Mouse (Mus musculus): ENCODE results near the gene Gcn1l1. TPM values are rescaled to one million over a fixed set of nuclear protein-coding genes. Genes with fewer than 3 reads are reported as not detected.

Gene Gcn1l1
- polyA plus RNA-seq, 1 experiment from 2014 or later, result 9.3 TPM

DNA sequence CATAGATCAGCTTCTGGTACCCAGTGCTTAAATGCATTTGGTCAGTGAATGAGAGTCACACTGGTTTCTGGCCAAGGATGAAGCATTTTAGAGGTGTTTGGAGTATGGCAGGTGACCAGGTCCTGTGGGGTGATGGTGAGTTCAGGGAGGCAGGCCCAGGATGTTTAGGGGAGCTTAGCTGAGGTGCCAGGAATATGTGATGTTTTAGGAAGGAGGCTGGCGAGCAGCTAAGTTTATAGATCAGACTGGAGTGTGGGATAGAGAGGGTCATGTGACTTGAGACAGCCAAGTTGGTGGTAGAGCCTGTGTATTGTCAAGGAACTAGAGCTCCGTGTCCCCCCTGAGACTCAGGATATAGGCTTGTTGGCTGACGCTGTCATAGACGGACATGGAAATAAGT is 68.0 kb downstream of the Gcn1l1 start:
- H3K9ac ChIP-seq (ENCODE audit: low read depth, low read length), result no peak overlapping the region
- no peak for TF ChIP-seq CTCF (IDR thresholded peaks at IDR 0.05; ENCODE audit: low read depth)
- no peaks in the 10 kb centered on the region for H3K9me3 ChIP-seq (ENCODE audit: control insufficient read depth)
- H3K36me3 ChIP-seq (ENCODE audit: control insufficient read depth, insufficient read depth), result peaks cover under 1% of the 10 kb centered on the region
- no peak overlapping the region for H3K27ac ChIP-seq (ENCODE audit: low read depth, low read length)
- H3K4me1 ChIP-seq (replicated peaks; ENCODE audit: control insufficient read depth, insufficient read depth, low read length), result no peaks in the 10 kb centered on the region
- WGBS, result 55% methylated on average over 4 of the region's 4 CpGs
- peak overlapping the region; percentile 81 for H3K4me3 ChIP-seq (ENCODE audit: low read depth, low read length)
- ATAC-seq, result no peak
- H3K27me3 ChIP-seq (replicated peaks; ENCODE audit: control insufficient read depth, insufficient read depth, low read length), result no peaks in the 10 kb centered on the region
- H3K4me2 ChIP-seq (replicated peaks; ENCODE audit: low read depth), result peak overlapping the region; percentile 71

DNA sequence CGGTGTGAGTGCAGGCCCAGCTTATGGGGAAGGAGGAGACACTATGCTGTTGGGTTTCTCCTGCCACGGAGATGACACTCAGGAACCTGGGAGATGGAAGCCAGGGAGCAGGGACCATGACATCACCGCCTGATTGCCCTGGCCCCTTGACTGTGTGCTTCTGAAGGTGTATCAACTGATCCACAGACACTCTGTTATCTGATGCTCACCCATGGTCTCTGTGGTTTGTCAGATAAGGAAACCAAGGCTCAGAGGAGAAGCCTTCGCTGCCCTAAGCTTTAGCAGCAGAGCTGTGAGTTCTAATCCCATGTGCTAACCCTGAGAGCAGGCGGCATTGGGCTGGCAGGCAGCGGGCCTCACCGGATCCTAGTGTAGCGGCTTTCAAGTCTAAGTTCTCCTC is 69.0 kb downstream of the Gcn1l1 start:
- no peak overlapping the region for H3K4me3 ChIP-seq (ENCODE audit: low read depth, low read length)
- H3K4me1 ChIP-seq (replicated peaks; ENCODE audit: control insufficient read depth, insufficient read depth, low read length), result no peaks in the 10 kb centered on the region
- H3K36me3 ChIP-seq (ENCODE audit: control insufficient read depth, insufficient read depth), result peaks cover 11% of the 10 kb centered on the region
- no peak for ATAC-seq
- no peak for TF ChIP-seq CTCF (IDR thresholded peaks at IDR 0.05; ENCODE audit: low read depth)
- 81% methylated on average over 8 of the region's 8 CpGs for WGBS
- H3K9me3 ChIP-seq (ENCODE audit: control insufficient read depth), result no peaks in the 10 kb centered on the region
- no peak overlapping the region for H3K9ac ChIP-seq (ENCODE audit: low read depth, low read length)
- H3K27ac ChIP-seq (ENCODE audit: low read depth, low read length), result no peak overlapping the region
- no peak overlapping the region for H3K4me2 ChIP-seq (replicated peaks; ENCODE audit: low read depth)
- H3K27me3 ChIP-seq (replicated peaks; ENCODE audit: control insufficient read depth, insufficient read depth, low read length), result no peaks in the 10 kb centered on the region

DNA sequence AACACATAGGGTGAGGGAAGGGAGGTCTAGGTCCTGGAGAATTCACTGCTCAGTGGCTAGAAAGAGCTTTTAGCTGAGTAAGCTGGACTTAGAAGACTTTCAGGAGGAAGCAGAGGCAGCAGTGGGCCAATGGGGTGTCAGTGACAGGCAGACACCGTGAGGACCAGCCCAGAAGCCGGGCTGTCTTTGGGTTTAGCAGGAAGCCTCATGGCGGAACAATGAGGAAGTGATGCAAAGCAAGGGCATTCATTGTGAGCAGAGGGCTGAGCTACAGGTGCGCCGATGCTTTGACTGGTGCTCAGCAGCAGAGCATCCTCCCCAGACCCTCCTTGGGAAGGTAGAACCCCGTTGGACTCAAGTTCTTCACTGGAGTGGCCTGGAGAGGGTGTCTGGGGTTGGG is 70.5 kb downstream of the Gcn1l1 start:
- ATAC-seq, result no peak
- no peaks in the 10 kb centered on the region for H3K9me3 ChIP-seq (ENCODE audit: control insufficient read depth)
- H3K4me1 ChIP-seq (replicated peaks; ENCODE audit: control insufficient read depth, insufficient read depth, low read length), result no peaks in the 10 kb centered on the region
- no peak overlapping the region for H3K4me2 ChIP-seq (replicated peaks; ENCODE audit: low read depth)
- H3K4me3 ChIP-seq (ENCODE audit: low read depth, low read length), result no peak overlapping the region
- no peaks in the 10 kb centered on the region for H3K27me3 ChIP-seq (replicated peaks; ENCODE audit: control insufficient read depth, insufficient read depth, low read length)
- H3K36me3 ChIP-seq (ENCODE audit: control insufficient read depth, insufficient read depth), result peaks cover 26% of the 10 kb centered on the region
- WGBS, result 64% methylated on average over 6 of the region's 6 CpGs
- TF ChIP-seq CTCF (IDR thresholded peaks at IDR 0.05; ENCODE audit: low read depth), result no peak
- no peak overlapping the region for H3K9ac ChIP-seq (ENCODE audit: low read depth, low read length)
- H3K27ac ChIP-seq (ENCODE audit: low read depth, low read length), result no peak overlapping the region; the same call in 1 of the 2 replicates

DNA sequence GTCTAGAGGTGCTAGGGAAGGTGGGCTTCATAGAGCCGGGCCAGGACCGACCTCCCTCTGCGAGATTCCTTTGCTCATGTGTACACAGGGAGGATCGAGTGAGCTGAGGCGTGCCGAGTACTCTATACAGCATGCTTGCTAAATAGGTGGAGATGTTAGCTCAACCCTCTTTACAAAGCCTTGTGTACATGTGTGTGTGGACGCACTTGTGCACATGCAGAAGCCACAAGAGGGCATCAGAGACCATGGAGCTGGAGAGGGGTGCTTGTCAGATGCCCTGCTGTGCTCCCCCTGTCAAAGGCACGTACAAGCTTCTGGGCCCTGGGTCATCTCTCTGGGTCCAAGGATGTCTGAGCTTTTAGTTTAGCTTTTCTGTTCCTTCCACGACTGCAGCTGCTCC is 79.1 kb downstream of the Gcn1l1 start:
- no peak overlapping the region for H3K4me2 ChIP-seq (replicated peaks; ENCODE audit: low read depth)
- H3K4me1 ChIP-seq (replicated peaks; ENCODE audit: control insufficient read depth, insufficient read depth, low read length), result no peaks in the 10 kb centered on the region
- H3K36me3 ChIP-seq (ENCODE audit: control insufficient read depth, insufficient read depth), result peaks cover 72% of the 10 kb centered on the region
- no peak for ATAC-seq
- H3K9ac ChIP-seq (ENCODE audit: low read depth, low read length), result no peak overlapping the region
- H3K4me3 ChIP-seq (ENCODE audit: low read depth, low read length), result no peak overlapping the region
- 0 out of 2 replicates have a peak overlapping the region, but pooled peaks have one; percentile 15 for H3K27ac ChIP-seq (ENCODE audit: low read depth, low read length)
- H3K9me3 ChIP-seq (ENCODE audit: control insufficient read depth), result no peaks in the 10 kb centered on the region
- no peaks in the 10 kb centered on the region for H3K27me3 ChIP-seq (replicated peaks; ENCODE audit: control insufficient read depth, insufficient read depth, low read length)
- WGBS, result 69% methylated on average over 9 of the region's 9 CpGs
- TF ChIP-seq CTCF (IDR thresholded peaks at IDR 0.05; ENCODE audit: low read depth), result peak; percentile 57

DNA sequence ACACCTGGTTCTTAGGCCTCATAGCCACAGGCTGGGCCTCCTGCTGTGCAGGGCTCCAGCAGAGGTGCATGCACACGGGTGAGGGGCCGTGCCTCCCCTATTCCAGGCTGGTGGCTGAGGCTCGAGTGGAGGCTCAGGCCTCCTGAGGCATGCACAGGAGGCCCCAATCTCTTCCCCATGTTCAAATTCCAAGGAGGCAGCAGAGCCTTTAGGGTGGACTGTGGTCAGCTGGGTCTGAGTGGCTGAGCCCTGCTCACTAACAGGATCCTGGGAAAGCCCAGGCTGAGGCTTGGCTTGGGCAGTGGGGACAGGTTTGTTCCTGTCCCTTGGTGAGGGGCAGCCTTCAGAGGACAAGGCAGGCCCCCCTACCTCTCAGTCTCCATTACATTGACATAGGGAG is 83.8 kb downstream of the Gcn1l1 start:
- TF ChIP-seq CTCF (IDR thresholded peaks at IDR 0.05; ENCODE audit: low read depth), result no peak
- Histone ChIP-seq H3K9me3 (ENCODE audit: control insufficient read depth) (no peaks in the 10 kb centered on the region), H3K27me3 (replicated peaks; ENCODE audit: control insufficient read depth, insufficient read depth, low read length) (no peaks in the 10 kb centered on the region), H3K4me1 (replicated peaks; ENCODE audit: control insufficient read depth, insufficient read depth, low read length) (no peaks in the 10 kb centered on the region), H3K9ac (ENCODE audit: low read depth, low read length) (no peak overlapping the region), H3K4me2 (replicated peaks; ENCODE audit: low read depth) (no peak overlapping the region), H3K36me3 (ENCODE audit: control insufficient read depth, insufficient read depth) (peaks cover 39% of the 10 kb centered on the region), H3K4me3 (ENCODE audit: low read depth, low read length) (no peak overlapping the region), H3K27ac (ENCODE audit: low read depth, low read length) (no peak overlapping the region)
- WGBS, result 75% methylated on average over 3 of the region's 3 CpGs
- ATAC-seq, result no peak

DNA sequence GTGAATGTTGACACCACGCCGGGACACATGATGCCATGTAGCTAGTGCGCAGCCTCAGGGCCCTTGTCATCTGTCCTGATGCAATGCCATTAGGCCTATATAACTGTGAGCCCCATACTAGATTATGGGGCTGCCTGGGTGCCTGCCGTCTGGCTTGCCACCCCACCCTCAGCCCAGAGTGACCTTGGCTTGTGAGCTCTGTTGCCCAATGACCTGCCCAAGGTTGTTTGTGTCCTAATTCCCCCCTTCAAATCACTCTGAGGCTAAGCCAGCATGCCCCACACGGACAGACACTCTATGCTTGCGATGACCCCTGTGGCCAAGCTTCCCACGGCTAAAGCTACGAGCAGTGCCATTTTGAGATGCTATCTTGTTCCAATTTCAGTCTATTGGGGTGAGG is 84.6 kb downstream of the Gcn1l1 start:
- no peak overlapping the region for H3K9ac ChIP-seq (ENCODE audit: low read depth, low read length)
- TF ChIP-seq CTCF (IDR thresholded peaks at IDR 0.05; ENCODE audit: low read depth), result no peak
- no peak overlapping the region for H3K27ac ChIP-seq (ENCODE audit: low read depth, low read length)
- H3K36me3 ChIP-seq (ENCODE audit: control insufficient read depth, insufficient read depth), result peaks cover 30% of the 10 kb centered on the region
- no peaks in the 10 kb centered on the region for H3K27me3 ChIP-seq (replicated peaks; ENCODE audit: control insufficient read depth, insufficient read depth, low read length)
- no peaks in the 10 kb centered on the region for H3K4me1 ChIP-seq (replicated peaks; ENCODE audit: control insufficient read depth, insufficient read depth, low read length)
- 83% methylated on average over 8 of the region's 8 CpGs for WGBS
- H3K4me2 ChIP-seq (replicated peaks; ENCODE audit: low read depth), result no peak overlapping the region
- H3K4me3 ChIP-seq (ENCODE audit: low read depth, low read length), result no peak overlapping the region
- ATAC-seq, result no peak
- H3K9me3 ChIP-seq (ENCODE audit: control insufficient read depth), result no peaks in the 10 kb centered on the region

DNA sequence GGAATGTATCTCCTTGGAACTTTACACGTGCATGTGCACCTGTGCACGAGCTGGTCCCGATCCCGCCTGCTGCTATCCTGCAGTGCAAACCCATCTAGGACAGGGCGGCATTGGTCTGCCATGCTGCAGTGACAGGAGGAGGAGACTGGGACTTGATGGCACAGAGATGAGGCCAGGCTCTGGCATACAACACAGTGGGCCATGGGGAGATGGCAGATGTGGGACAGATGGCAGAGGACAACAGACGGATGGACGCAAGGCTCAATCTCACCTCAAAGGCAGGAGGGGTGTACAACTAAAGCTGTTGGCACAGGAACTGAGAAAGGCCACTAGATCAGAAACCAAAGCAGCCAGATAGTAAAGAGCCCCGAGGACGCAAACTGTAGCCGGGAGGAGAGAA is 85.8 kb downstream of the Gcn1l1 start:
- H3K4me2 ChIP-seq (replicated peaks; ENCODE audit: low read depth), result no peak overlapping the region
- H3K27me3 ChIP-seq (replicated peaks; ENCODE audit: control insufficient read depth, insufficient read depth, low read length), result no peaks in the 10 kb centered on the region
- H3K4me1 ChIP-seq (replicated peaks; ENCODE audit: control insufficient read depth, insufficient read depth, low read length), result no peaks in the 10 kb centered on the region
- H3K9ac ChIP-seq (ENCODE audit: low read depth, low read length), result no peak overlapping the region
- H3K36me3 ChIP-seq (ENCODE audit: control insufficient read depth, insufficient read depth), result peaks cover 19% of the 10 kb centered on the region; the same call in 1 of the 2 replicates
- H3K4me3 ChIP-seq (ENCODE audit: low read depth, low read length), result no peak overlapping the region
- no peaks in the 10 kb centered on the region for H3K9me3 ChIP-seq (ENCODE audit: control insufficient read depth)
- WGBS, result 91% methylated on average over 10 of the region's 10 CpGs
- ATAC-seq, result no peak
- H3K27ac ChIP-seq (ENCODE audit: low read depth, low read length), result no peak overlapping the region
- TF ChIP-seq CTCF (IDR thresholded peaks at IDR 0.05; ENCODE audit: low read depth), result no peak
